Mouse (Mus musculus) lung, postnatal 0 days (tissue): ENCODE results near the gene 4931428L18Rik. TPM values are rescaled to one million over a fixed set of nuclear protein-coding genes. Genes with fewer than 3 reads are reported as not detected.

ENCODE experiments used
- ATAC-seq: fragments of 200-750 bp; cut with Nextera tagmentation; 2 replicates; pipeline ENCODE4 v1.8.0; 2017; ENCODE audit warnings: moderate library complexity
- DNase-seq: peaks from one replicate; pipeline ENCODE4 v3.0.0-alpha.2; 2016; ENCODE audit warnings: low spot score
- H3K27ac ChIP-seq: fragments of 300-500 bp; sonication (generic); 2 replicates; pipeline ENCODE4 v1.5.1; 2014; ENCODE audit warnings: antibody characterized with exemption, mild to moderate bottlenecking, low read length, mixed read lengths
- H3K27me3 ChIP-seq: fragments of 300-500 bp; sonication (generic); replicated peaks from 2 replicates; pipeline ENCODE4 v1.6.1; 2014; ENCODE audit warnings: low read length, mixed read lengths; ENCODE audit not compliant: insufficient read depth
- H3K36me3 ChIP-seq: fragments of 300-500 bp; sonication (generic); 2 replicates; pipeline ENCODE4 v1.6.1; 2014; ENCODE audit warnings: low read length, mixed read lengths; ENCODE audit not compliant: insufficient read depth
- H3K4me1 ChIP-seq: fragments of 300-500 bp; sonication (generic); 2 replicates; pipeline ENCODE4 v1.6.1; 2014; ENCODE audit warnings: antibody characterized with exemption, low read depth, low read length, mixed read lengths; ENCODE audit not compliant: insufficient read depth
- H3K4me2 ChIP-seq: fragments of 300-500 bp; sonication (generic); replicated peaks from 2 replicates; pipeline ENCODE4 v1.6.1; 2014; ENCODE audit warnings: low read depth, mild to moderate bottlenecking, low read length, moderate library complexity, mixed read lengths
- H3K4me3 ChIP-seq: fragments of 300-500 bp; sonication (generic); 2 replicates; pipeline ENCODE4 v1.5.1; 2014; ENCODE audit warnings: low read depth, low read length
- H3K9ac ChIP-seq: fragments of 300-500 bp; sonication (generic); replicated peaks from 2 replicates; pipeline ENCODE4 v1.6.1; 2014; ENCODE audit warnings: low read depth, mild to moderate bottlenecking
- H3K9me3 ChIP-seq: fragments of 300-500 bp; sonication (generic); 2 replicates; pipeline ENCODE4 v1.6.1; 2016; ENCODE audit warnings: low read length, mixed read lengths
- CTCF ChIP-seq: IDR thresholded peaks from 2 replicates; pipeline ENCODE4 v1.5.1; 2016; ENCODE audit warnings: antibody characterized with exemption, mild to moderate bottlenecking
- EP300 ChIP-seq: IDR thresholded peaks from 2 replicates; pipeline ENCODE4 v1.6.1; 2016; ENCODE audit warnings: antibody characterized with exemption, mild to moderate bottlenecking, control low read depth
- WGBS: fragments of 180-500 bp; shearing (Covaris S2); extraction: QIAGEN DNeasy Blood & Tissue Kit; methylation state at CpG from one replicate; pipeline ENCODE4 v1.1.7; 2014; 5-methylcytosine and 5-hydroxymethylcytosine counted together
- polyA plus RNA-seq: library from polyadenylated mRNA; unstranded; fragments of >200 nt; fragmentation: Nextera tagmentation; extraction: Ambion mirVana; gene quantifications from 2 replicates; pipeline ENCODE4 v1.2.1, GENCODE M21; 2015

Gene 4931428L18Rik
- polyA plus RNA-seq, 1 experiment from 2014 or later, result 0.43 TPM

DNA sequence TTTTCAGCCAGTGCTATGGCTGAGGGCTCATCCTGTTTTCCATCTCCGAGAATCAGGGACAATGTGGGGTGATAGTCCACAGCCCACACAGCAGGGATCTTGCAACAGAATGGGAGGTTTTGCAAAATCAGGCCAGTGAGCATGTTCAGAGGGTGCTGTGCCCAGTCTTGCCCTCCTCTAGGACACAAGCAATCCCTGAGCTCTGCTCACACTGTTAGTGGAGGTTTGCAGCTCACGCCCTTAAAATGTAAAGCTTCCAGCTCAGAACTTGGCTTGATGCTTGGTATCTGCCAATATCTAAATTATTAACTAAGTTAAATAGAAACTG, 126.1 kb downstream of the 4931428L18Rik start:
- Histone ChIP-seq H3K9me3 (no peaks in the 10 kb centered on the region), H3K27me3 (no peaks in the 10 kb centered on the region), H3K4me2 (no peak overlapping the region), H3K4me3 (no peak overlapping the region), H3K9ac (no peak overlapping the region), H3K27ac (no peak overlapping the region), H3K36me3 (no peaks in the 10 kb centered on the region), H3K4me1 (peaks cover under 1% of the 10 kb centered on the region; the same call in 1 of the 2 replicates)
- TF ChIP-seq EP300 (no peak), CTCF (no peak)
- DNase-seq, result no peak
- 38% methylated on average over 2 of the region's 2 CpGs for WGBS
- no peak; the same call in 1 of the 2 replicates for ATAC-seq

- H3K9me3 ChIP-seq, result no peaks in the 10 kb centered on the region
- peak; percentile 31 for DNase-seq
- no peak overlapping the region for H3K9ac ChIP-seq
- H3K36me3 ChIP-seq, result no peaks in the 10 kb centered on the region
- 39% methylated on average over 5 of the region's 5 CpGs for WGBS
- no peak overlapping the region for H3K4me2 ChIP-seq
- no peak overlapping the region for H3K4me3 ChIP-seq
- no peak overlapping the region for H3K27ac ChIP-seq
- no peaks in the 10 kb centered on the region for H3K27me3 ChIP-seq
- peak; percentile 45 for ATAC-seq
- no peak for TF ChIP-seq EP300
- no peak for TF ChIP-seq CTCF
- H3K4me1 ChIP-seq, result no peaks in the 10 kb centered on the region
These were observed 126.6 kb downstream of the 4931428L18Rik start for GRCm38 (mm10) chr1:31095706-31096465.

DNA sequence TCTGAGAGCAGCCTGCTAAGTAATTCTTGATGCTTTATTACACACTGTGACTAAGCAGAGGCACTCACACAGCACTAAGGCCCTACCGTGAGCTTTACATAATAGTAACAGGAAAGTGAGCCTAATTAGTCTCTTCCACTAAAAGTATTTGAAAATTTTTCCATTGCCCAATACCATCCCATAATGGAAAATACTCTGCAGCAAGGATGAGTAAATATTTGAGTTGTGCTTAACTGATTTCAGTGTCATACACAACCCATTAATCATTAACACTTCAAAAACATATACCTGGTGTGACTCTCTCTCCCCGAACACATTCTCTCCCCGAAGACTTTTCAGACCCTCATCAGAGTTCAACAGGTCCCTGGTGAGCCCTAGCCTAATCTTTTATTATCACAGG, 127.7 kb downstream of the 4931428L18Rik start:
- H3K4me2 ChIP-seq, result no peak overlapping the region
- ATAC-seq (peak; percentile 75), DNase-seq (peak; percentile 59)
- H3K4me1 ChIP-seq, result no peaks in the 10 kb centered on the region
- H3K9me3 ChIP-seq, result no peaks in the 10 kb centered on the region
- H3K27me3 ChIP-seq, result no peaks in the 10 kb centered on the region
- H3K36me3 ChIP-seq, result no peaks in the 10 kb centered on the region
- no peak overlapping the region for H3K9ac ChIP-seq
- no peak overlapping the region for H3K4me3 ChIP-seq
- WGBS, result 46% methylated on average over 3 of the region's 3 CpGs
- TF ChIP-seq EP300 (peak; percentile 78), CTCF (no peak)
- H3K27ac ChIP-seq, result peak overlapping the region; percentile 20

GRCm38 (mm10) chr1:31093939-31094338, 128.5 kb downstream of the 4931428L18Rik start:
- Histone ChIP-seq H3K4me1 (no peaks in the 10 kb centered on the region), H3K4me2 (no peak overlapping the region), H3K36me3 (no peaks in the 10 kb centered on the region), H3K9me3 (no peaks in the 10 kb centered on the region), H3K27ac (peak overlapping the region; percentile 43; the same call in 1 of the 2 replicates), H3K4me3 (no peak overlapping the region), H3K9ac (no peak overlapping the region), H3K27me3 (no peaks in the 10 kb centered on the region)
- ATAC-seq, result peak; percentile 43
- TF ChIP-seq EP300 (peak; percentile 39), CTCF (no peak)
- DNase-seq, result peak; percentile 75
- 47% methylated on average over 1 of the region's 1 CpGs for WGBS

DNA sequence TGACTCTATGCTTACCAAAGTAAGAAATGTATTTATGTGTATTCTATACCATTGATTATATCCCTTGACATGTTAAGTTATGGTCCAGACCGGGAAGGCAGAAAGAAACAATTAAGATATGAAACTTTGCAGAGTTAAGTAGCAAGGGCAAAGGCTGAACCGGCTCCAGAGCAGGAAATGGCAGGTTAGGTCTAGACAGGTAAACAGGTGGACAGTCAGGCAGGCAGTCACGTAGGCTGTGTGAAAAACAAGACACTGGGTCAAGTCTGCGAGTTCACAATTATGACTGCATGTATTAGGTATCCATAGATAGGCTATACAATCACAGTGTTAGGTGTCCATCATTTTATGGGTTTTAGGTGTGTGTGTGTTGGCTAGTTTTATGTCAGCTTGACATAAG, 133.8 kb downstream of the 4931428L18Rik start:
- no peaks in the 10 kb centered on the region for H3K36me3 ChIP-seq
- H3K9ac ChIP-seq, result no peak overlapping the region
- no peak overlapping the region for H3K4me3 ChIP-seq
- H3K27ac ChIP-seq, result no peak overlapping the region
- no peak for DNase-seq
- TF ChIP-seq EP300, result no peak
- no peak for TF ChIP-seq CTCF
- 74% methylated on average over 4 of the region's 4 CpGs for WGBS
- H3K4me2 ChIP-seq, result no peak overlapping the region
- H3K9me3 ChIP-seq, result no peaks in the 10 kb centered on the region
- no peaks in the 10 kb centered on the region for H3K4me1 ChIP-seq
- no peak for ATAC-seq
- H3K27me3 ChIP-seq, result no peaks in the 10 kb centered on the region

- Histone ChIP-seq H3K4me1 (no peaks in the 10 kb centered on the region), H3K36me3 (no peaks in the 10 kb centered on the region), H3K9me3 (no peaks in the 10 kb centered on the region), H3K27ac (peak overlapping the region; percentile 44; the same call in 1 of the 2 replicates), H3K4me3 (no peak overlapping the region), H3K4me2 (no peak overlapping the region), H3K27me3 (no peaks in the 10 kb centered on the region), H3K9ac (no peak overlapping the region)
- no peak for TF ChIP-seq CTCF
- peak; percentile 86 for TF ChIP-seq EP300
- DNase-seq, result peak; percentile 91
- ATAC-seq, result peak; percentile 98
- WGBS, result 42% methylated on average over 6 of the region's 6 CpGs
These were observed 149.7 kb downstream of the 4931428L18Rik start for GRCm38 (mm10) chr1:31072523-31073370.
